Mouse (Mus musculus) forebrain, embryonic 15.5 days (tissue): ENCODE measurements around the gene Fcf1. TPM values are rescaled to one million over a fixed set of nuclear protein-coding genes. Genes with fewer than 3 reads are reported as not detected.
A peak's percentile ranks its signal among the peaks of the same experiment; 100 is the strongest.

ENCODE experiments used
- ATAC-seq: fragments of 200-750 bp; cut with Nextera tagmentation; replicated peaks from 2 replicates; pipeline ENCODE4 v1.8.0; 2017; ENCODE audit warnings: mild to moderate bottlenecking, moderate TSS enrichment, moderate library complexity
- H3K27ac ChIP-seq: fragments of 300-500 bp; sonication (generic); replicated peaks from 2 replicates; pipeline ENCODE4 v1.5.1; 2015; ENCODE audit warnings: mild to moderate bottlenecking, inconsistent platforms
- H3K27me3 ChIP-seq: fragments of 300-500 bp; sonication (generic); 2 replicates; pipeline ENCODE4 v1.6.1; 2015; ENCODE audit warnings: inconsistent platforms
- H3K36me3 ChIP-seq: fragments of 300-500 bp; sonication (generic); 2 replicates; pipeline ENCODE4 v1.6.1; 2015; ENCODE audit warnings: mild to moderate bottlenecking, inconsistent platforms
- H3K4me1 ChIP-seq: fragments of 300-500 bp; sonication (generic); 2 replicates; pipeline ENCODE4 v1.6.1; 2015; ENCODE audit warnings: inconsistent platforms
- H3K4me2 ChIP-seq: fragments of 300-500 bp; sonication (generic); replicated peaks from 2 replicates; pipeline ENCODE4 v1.6.1; 2015; ENCODE audit warnings: mild to moderate bottlenecking, inconsistent platforms
- H3K4me3 ChIP-seq: fragments of 300-500 bp; sonication (generic); 2 replicates; pipeline ENCODE4 v1.5.1; 2015; ENCODE audit warnings: mild to moderate bottlenecking, inconsistent platforms
- H3K9ac ChIP-seq: fragments of 300-500 bp; sonication (generic); replicated peaks from 2 replicates; pipeline ENCODE4 v1.6.1; 2015; ENCODE audit warnings: mild to moderate bottlenecking, inconsistent platforms
- H3K9me3 ChIP-seq: fragments of 300-500 bp; sonication (generic); 2 replicates; pipeline ENCODE4 v1.6.1; 2016; ENCODE audit warnings: inconsistent platforms
- WGBS: fragments of 180-500 bp; shearing (Covaris S2); methylation state at CpG from one replicate; pipeline ENCODE4 v1.1.7; 2015; ENCODE audit warnings: mixed read lengths; 5-methylcytosine and 5-hydroxymethylcytosine counted together
- polyA plus RNA-seq: library from polyadenylated mRNA; unstranded; fragments of >200 nt; fragmentation: Nextera tagmentation; extraction: Ambion mirVana; gene quantifications from 2 replicates; pipeline ENCODE4 v1.2.1, GENCODE M21; 2015

Fcf1 gene
- polyA plus RNA-seq, 1 experiment from 2014 or later = 117 TPM

DNA sequence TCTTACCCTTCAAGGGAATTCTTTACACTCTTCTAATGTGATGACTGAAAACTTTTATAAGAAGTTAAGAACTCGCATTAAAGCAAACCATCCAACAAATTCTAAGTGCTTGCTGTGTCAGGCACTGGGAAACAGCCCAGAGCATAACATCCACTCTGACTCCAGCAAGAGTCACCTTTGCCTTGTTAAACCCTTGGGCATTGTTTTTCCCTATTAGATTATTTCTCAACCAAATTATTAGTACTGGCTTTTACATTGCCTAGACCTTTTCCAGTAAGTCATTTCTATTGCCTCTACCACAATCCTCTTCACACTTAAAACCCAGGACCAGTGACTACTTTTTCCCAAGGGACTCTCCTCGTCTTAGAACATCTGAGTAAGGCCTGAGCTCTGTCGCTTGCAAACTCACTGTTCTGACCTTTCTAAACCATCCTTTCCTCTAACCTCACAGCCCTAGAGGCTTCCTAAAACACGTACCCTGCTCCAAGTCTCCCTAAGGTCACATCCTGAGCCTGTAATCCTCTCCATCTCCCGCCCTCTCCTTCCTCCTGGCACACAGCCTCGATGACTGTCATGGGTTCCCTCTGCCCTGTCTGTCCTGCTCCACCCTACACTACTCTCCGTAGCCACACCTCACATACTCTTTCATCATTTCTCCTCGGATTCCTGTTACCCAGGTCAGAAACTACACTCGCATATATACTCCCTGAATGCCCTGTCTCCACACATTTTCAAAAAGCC lies 25.7 kb upstream of the Fcf1 start:
- Histone ChIP-seq H3K9me3 (no peaks in the 10 kb centered on the region), H3K27me3 (no peaks in the 10 kb centered on the region), H3K27ac (no peak overlapping the region), H3K36me3 (peaks cover 64% of the 10 kb centered on the region), H3K4me2 (no peak overlapping the region), H3K4me1 (no peaks in the 10 kb centered on the region), H3K4me3 (no peak overlapping the region), H3K9ac (no peak overlapping the region)
- no peak for ATAC-seq
- 89% methylated on average over 9 of the region's 9 CpGs for WGBS

DNA sequence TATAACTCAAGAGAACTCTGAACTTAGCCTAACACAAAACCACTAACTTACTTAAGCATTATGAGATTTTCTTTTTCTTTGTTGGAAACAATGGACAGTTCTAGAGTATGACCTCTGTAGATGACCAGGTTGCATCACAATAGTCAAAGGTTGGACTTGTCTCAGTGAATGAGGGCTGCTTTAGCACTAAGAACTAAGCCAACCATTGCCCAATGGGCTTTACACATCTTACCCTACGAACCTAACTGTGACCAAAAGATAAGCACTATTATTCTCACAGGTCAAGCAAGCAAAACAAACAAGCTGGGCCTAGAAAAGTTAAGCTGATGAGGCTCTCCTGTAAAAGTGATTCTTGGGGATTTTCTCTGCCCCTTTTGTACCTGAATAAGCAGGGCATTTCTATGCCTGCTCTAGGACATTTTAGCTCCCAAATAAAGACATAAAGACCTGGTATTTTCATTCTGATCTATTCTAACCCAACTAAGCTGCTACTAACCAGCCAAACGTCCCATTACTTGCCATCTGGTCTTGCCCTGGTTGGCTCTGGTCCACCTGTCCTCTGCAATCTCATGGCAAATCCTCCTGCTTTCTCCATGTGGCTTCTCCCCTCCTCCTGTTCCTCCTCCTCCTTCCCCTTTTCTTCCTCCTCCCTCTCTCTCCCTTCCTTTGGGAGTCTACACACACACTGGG lies 22.7 kb upstream of the Fcf1 start:
- Histone ChIP-seq H3K9me3 (no peaks in the 10 kb centered on the region), H3K27me3 (no peaks in the 10 kb centered on the region), H3K4me1 (no peaks in the 10 kb centered on the region), H3K9ac (no peak overlapping the region), H3K4me3 (no peak overlapping the region), H3K36me3 (peaks cover 49% of the 10 kb centered on the region), H3K4me2 (no peak overlapping the region), H3K27ac (no peak overlapping the region)
- WGBS = 77% methylated on average over 2 of the region's 2 CpGs
- ATAC-seq = no peak

DNA sequence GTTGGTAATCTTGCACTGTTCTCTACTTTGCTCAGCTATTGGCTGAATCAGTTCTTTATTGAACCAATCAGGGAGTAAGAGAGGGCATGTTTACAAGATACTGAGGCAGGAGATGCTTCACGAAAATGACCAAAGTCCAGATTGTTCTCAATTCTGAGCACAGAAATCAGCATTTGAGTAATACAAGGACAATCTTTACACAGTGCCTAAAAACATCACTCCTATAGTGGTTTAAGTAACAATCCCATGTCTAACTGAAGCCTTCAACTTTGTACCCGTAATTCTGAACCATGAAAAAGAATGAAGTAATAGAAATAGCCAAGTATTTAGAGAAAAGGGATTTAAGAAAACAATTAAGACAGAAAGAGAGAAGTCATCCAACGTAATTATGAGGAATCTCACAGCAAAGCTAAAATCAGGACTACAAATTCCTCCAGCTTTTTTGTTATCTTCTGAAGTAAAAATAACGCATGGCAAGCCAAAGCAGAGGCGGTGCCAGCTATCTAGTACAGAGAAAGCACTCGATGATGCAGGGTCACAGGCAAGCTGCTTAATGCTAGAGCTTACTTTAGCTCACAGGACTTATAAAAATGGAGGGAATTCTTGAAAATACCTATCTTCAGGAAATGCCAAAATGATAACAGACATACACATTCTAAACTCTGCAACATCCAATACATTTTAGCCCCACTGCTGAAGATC lies 22.0 kb upstream of the Fcf1 start:
- ATAC-seq = no peak
- Histone ChIP-seq H3K9ac (no peak overlapping the region), H3K9me3 (no peaks in the 10 kb centered on the region), H3K27ac (no peak overlapping the region), H3K4me3 (no peak overlapping the region), H3K27me3 (no peaks in the 10 kb centered on the region), H3K4me1 (no peaks in the 10 kb centered on the region), H3K4me2 (no peak overlapping the region), H3K36me3 (peaks cover 42% of the 10 kb centered on the region)
- WGBS = 92% methylated on average over 6 of the region's 6 CpGs

- 85% methylated on average over 6 of the region's 6 CpGs for WGBS
- Histone ChIP-seq H3K9ac (no peak overlapping the region), H3K27ac (no peak overlapping the region), H3K4me1 (no peaks in the 10 kb centered on the region), H3K36me3 (peaks cover 31% of the 10 kb centered on the region), H3K4me3 (no peak overlapping the region), H3K9me3 (no peaks in the 10 kb centered on the region), H3K27me3 (no peaks in the 10 kb centered on the region), H3K4me2 (no peak overlapping the region)
- ATAC-seq = no peak
Observed at GRCm38 (mm10) chr12:84950763-84951162, 19.9 kb upstream of the Fcf1 start.

DNA sequence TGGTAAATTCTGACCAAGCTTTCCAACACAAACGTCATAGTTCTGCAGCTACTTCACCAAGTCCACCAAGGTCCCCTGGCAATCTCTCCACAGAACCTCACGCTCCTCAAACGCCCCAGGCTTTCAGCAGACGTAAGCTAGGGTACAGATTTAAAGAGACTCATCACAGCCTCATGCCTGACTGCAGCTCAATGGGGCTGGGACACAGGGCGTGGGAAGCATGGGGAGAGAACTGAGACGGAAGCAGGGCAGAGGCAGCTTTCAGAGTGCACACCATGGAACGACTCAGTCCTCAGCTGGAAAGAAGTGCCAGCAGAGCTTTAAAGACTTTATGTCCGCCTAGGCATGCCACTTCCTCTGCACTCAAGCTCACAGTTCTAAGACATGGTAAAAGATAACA lies 19.2 kb upstream of the Fcf1 start:
- Histone ChIP-seq H3K4me1 (no peaks in the 10 kb centered on the region), H3K4me2 (no peak overlapping the region), H3K27me3 (no peaks in the 10 kb centered on the region), H3K36me3 (peaks cover 29% of the 10 kb centered on the region), H3K9ac (no peak overlapping the region), H3K9me3 (no peaks in the 10 kb centered on the region), H3K4me3 (no peak overlapping the region), H3K27ac (no peak overlapping the region)
- no peak for ATAC-seq
- WGBS = 39% methylated on average over 8 of the region's 8 CpGs

- Histone ChIP-seq H3K36me3 (peaks cover 22% of the 10 kb centered on the region), H3K4me1 (no peaks in the 10 kb centered on the region), H3K27ac (no peak overlapping the region; the same call in 1 of the 2 replicates), H3K9me3 (no peaks in the 10 kb centered on the region), H3K9ac (no peak overlapping the region), H3K27me3 (no peaks in the 10 kb centered on the region), H3K4me3 (no peak overlapping the region), H3K4me2 (no peak overlapping the region)
- WGBS = 72% methylated on average over 1 of the region's 1 CpGs
- no peak for ATAC-seq
Observed at GRCm38 (mm10) chr12:84952351-84952750, 18.3 kb upstream of the Fcf1 start.

- no peak for ATAC-seq
- no peak overlapping the region for H3K4me3 ChIP-seq
- H3K4me1 ChIP-seq = no peaks in the 10 kb centered on the region
- no peak overlapping the region for H3K9ac ChIP-seq
- H3K36me3 ChIP-seq = 0 out of 2 replicates have a peak, but pooled peaks cover 3% of the 10 kb centered on the region
- WGBS = 85% methylated on average over 3 of the region's 3 CpGs
- H3K4me2 ChIP-seq = no peak overlapping the region
- no peak overlapping the region for H3K27ac ChIP-seq
- no peaks in the 10 kb centered on the region for H3K27me3 ChIP-seq
- no peaks in the 10 kb centered on the region for H3K9me3 ChIP-seq
Observed at GRCm38 (mm10) chr12:84956317-84956716, 14.4 kb upstream of the Fcf1 start.

DNA sequence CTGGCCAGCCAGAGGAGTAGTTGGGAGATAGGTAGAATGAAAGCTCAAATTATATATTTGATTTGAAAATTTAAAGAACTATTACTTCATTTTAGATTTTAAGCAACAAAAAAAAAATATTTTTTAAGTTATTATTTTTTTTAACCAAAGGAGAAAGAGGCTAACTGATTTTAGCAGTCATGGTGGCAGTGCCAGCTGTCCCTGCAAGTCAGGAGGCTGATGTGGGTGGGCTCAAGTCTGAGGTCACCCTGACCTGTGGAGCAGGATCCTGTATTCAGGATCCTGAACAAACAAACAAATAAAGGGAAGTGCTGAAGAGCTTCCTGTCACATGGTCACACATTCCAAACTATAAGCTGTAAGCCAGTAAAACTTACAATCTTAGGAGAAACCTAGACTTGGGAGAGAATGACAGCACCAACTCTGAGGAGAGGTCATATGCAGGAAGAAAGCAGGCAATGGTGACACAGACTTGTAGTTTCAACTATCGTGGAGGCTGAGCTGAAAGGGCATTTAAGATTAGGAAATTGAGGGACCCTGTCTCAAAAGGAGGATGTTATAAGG lies 11.8 kb upstream of the Fcf1 start:
- Histone ChIP-seq H3K27me3 (no peaks in the 10 kb centered on the region), H3K27ac (no peak overlapping the region), H3K9ac (no peak overlapping the region), H3K4me3 (no peak overlapping the region), H3K9me3 (no peaks in the 10 kb centered on the region), H3K36me3 (0 out of 2 replicates have a peak, but pooled peaks cover 3% of the 10 kb centered on the region), H3K4me1 (no peaks in the 10 kb centered on the region), H3K4me2 (no peak overlapping the region)
- no peak for ATAC-seq
- 91% methylated on average over 1 of the region's 1 CpGs for WGBS

- no peak for ATAC-seq
- Histone ChIP-seq H3K4me2 (no peak overlapping the region), H3K27me3 (no peaks in the 10 kb centered on the region), H3K36me3 (peaks cover 10% of the 10 kb centered on the region; the same call in 1 of the 2 replicates), H3K4me1 (0 out of 2 replicates have a peak, but pooled peaks cover 2% of the 10 kb centered on the region), H3K4me3 (no peak overlapping the region), H3K9ac (no peak overlapping the region), H3K27ac (no peak overlapping the region), H3K9me3 (no peaks in the 10 kb centered on the region)
- WGBS = 81% methylated on average over 7 of the region's 7 CpGs
Observed at GRCm38 (mm10) chr12:84962606-84963005, 8.1 kb upstream of the Fcf1 start.

- no peaks in the 10 kb centered on the region for H3K9me3 ChIP-seq
- peak overlapping the region; percentile 73 for H3K4me3 ChIP-seq
- H3K9ac ChIP-seq = peak overlapping the region; percentile 73
- peak overlapping the region; percentile 86 for H3K4me2 ChIP-seq
- no peak overlapping the region for H3K27ac ChIP-seq
- ATAC-seq = no peak
- peaks cover 26% of the 10 kb centered on the region for H3K4me1 ChIP-seq
- H3K27me3 ChIP-seq = no peaks in the 10 kb centered on the region
- 89% methylated on average over 16 of the region's 16 CpGs for WGBS
- H3K36me3 ChIP-seq = peaks cover 20% of the 10 kb centered on the region
Observed at GRCm38 (mm10) chr12:84968831-84969655, 1.7 kb upstream of the Fcf1 start.

GRCm38 (mm10) chr12:84969656-84970427 lies 855 bp upstream of the Fcf1 start:
- ATAC-seq = no peak
- H3K4me3 ChIP-seq = peak overlapping the region; percentile 73
- H3K9me3 ChIP-seq = no peaks in the 10 kb centered on the region
- H3K4me2 ChIP-seq = peak overlapping the region; percentile 86
- H3K36me3 ChIP-seq = peaks cover 24% of the 10 kb centered on the region
- H3K27ac ChIP-seq = no peak overlapping the region
- peak overlapping the region; percentile 73 for H3K9ac ChIP-seq
- H3K27me3 ChIP-seq = no peaks in the 10 kb centered on the region
- WGBS = 26% methylated on average over 15 of the region's 15 CpGs
- H3K4me1 ChIP-seq = peaks cover 26% of the 10 kb centered on the region
